Mouse (Mus musculus) CH12F3 (cell line): ENCODE data around the gene Stx6.

Experiments
- in situ Hi-C: fragments of 300-500 bp; cut with MboI; formaldehyde crosslinking; loops from 2 replicates; pipeline ENCODE4 v1.14.3; 2020; ENCODE audit warnings: low sequenced_read_pairs

Gene Stx6

DNA sequence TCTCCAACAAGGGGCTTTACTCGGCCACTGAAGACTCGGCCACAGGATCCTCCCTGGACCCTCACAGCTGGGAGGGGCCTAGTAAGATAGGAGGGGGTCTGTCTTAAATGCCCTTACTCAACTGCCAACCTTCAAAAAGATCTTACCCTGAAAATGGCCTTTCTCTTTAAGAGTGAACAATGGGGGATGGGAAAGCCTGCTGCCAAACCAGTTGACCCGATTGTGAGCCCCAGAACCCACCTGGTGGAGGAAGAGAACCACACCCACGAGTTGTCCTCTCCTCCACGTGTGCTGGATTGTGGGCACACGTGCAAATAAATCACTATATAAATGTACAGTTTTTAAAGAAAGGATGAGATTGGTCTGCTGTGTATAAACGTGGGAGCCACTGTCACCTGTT, 46.8 kb downstream of the Stx6 start:
- in situ Hi-C loops = no loop called here

GRCm38 (mm10) chr1:155205822-155206660, 47.5 kb downstream of the Stx6 start:
- in situ Hi-C loops = no loop called here

GRCm38 (mm10) chr1:155207859-155208258, 49.3 kb downstream of the Stx6 start:
- in situ Hi-C loops = no loop called here

DNA sequence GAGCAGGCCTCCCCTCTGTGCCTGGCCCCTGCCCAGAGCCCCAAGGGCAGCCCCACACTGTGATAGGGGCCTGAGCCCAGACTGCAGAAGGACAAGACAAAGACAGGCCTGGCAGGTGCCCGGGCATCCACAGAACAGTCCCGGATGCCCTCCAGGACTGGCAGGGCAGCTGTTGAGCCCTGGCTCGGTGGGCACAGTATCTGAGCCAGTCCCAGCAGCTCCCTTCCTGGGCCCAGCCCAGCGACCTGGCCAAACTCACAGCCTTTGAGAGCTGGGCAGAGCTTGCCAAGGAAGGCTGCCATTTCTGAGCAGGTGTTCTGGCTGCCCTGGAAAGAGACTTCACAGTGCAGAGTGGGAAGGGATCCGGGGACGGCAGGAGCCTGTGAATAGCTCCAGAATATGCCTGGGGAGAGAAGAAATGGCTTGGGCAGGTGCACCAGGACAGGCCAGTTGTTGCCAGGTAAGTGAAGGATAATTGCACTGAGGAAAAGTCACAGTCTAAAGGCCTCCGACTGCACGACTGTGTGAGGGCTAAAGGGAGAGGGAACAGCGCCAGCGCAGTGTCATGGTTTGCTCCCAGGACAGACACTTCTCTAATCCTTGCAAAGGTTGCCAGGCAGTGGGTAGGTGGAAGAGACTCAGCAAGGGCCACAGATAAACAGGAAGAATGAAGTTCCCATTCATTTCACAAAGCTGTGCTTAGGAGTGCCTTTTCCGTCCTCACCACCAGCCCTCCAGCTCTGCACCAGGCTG, 51.7 kb downstream of the Stx6 start:
- in situ Hi-C loops = no loop called here

DNA sequence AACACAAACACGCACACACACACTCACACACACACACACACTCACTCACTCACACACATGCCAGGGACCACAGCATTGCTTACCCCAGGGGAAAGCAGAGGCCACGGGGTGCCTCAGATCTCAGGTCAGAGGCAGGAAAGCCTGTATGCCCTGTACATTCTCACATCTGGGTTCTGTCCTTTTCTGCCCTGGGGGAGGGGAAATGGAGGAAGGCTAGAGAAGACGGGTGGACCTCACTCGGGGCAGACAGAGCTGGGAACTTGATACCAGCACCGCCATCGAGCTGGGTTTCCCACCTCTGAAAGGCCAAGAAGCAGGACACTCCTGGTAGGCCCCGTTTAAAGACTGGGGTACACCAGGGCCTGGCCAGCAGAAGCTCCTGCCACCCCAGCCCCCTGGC, 52.5 kb downstream of the Stx6 start:
- in situ Hi-C loops = no loop called here

GRCm38 (mm10) chr1:155212081-155212480, 53.6 kb downstream of the Stx6 start:
- in situ Hi-C loops = no loop called here

DNA sequence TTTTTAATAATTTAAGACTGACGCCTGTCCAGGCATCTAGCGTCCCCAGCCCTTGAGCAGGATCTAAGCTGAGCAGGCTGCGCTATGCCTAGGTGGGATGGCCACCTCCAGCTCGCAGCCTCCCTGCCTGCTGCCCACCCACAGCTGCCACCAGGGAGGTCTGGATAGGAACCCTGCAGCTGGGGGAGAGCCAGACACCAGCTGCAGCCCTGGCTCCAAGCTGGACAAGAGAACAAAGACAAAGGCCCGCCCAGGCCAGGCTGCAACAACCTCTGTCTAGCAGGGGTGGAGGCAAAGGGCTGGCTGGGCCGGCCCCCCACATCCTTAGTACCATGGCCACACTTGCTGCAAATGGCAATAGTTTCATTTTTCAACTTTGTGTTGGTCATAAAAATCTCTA, 54.0 kb downstream of the Stx6 start:
- in situ Hi-C loops = no loop called here

DNA sequence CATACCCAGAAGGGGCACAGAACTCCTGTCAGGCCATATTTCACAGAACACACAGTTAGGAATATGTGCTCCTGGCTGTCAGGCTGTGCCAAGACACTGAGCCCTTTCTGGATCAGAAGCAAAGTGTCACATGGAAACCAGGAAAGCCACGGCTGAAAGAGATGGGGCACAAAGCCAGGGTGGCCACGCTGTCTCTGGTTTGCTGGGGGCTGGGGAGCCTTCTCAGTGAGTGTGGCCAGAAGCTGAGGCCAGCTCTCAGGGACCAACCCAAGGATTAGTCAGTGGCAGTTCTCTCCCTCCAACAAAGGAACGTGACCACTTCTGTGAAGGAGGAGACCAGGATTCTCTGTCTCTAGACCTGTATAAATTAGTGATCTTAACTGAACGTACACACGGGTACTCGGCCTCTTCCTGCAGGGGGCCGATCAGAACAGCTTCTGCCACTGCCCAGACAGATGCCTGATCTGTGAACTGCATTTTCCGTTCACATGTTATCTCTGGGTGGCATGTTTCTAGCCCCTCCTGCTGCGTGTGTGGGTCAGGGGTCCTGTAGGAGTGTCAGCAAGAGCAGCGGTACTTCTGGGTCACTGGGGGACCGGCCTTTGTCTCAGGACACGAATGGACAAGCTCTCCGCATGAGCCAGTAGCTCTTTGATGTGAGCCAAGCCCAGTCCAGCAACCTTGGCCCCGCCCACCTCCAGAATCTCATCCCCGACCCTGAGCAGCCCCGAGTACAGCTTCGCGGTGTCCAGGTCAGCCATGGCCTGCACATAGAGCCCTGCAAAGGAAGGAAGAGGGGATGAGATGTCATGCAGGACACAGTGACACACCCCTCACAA, 54.6 kb downstream of the Stx6 start:
- in situ Hi-C loops = no loop called here

GRCm38 (mm10) chr1:155213912-155214311, 55.4 kb downstream of the Stx6 start:
- in situ Hi-C loops = no loop called here

- in situ Hi-C loops = loop anchor here (5.0 kb wide), 1 partner anchor 188 kb away; no protein-coding TSS in a partner anchor
Measured at GRCm38 (mm10) chr1:155215066-155215764, 56.7 kb downstream of the Stx6 start.

DNA sequence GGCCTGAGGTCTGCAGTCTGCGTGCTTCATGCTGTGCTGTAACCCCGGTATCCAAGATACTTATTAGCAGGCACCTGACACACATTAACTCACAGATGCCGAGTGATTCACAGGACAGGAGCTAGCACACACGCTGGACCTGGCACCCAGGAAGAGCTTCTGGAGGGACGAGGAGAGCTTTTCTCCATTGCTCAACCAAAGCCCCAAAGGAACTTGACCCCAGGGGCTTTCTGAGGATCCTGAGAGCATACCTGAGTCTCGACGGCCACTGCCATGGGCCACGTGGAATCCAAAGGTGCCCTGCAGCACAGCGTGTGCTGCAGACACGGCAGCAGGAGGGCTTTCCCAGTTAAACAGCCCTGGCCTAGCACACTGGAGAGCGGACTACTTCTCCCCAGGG, 57.8 kb downstream of the Stx6 start:
- in situ Hi-C loops = loop anchor here (5.0 kb wide), 1 partner anchor 189 kb away; no protein-coding TSS in a partner anchor

- in situ Hi-C loops = loop anchor here (5.0 kb wide), 1 partner anchor 190 kb away; no protein-coding TSS in a partner anchor
Measured at GRCm38 (mm10) chr1:155216844-155217243, 58.3 kb downstream of the Stx6 start.

DNA sequence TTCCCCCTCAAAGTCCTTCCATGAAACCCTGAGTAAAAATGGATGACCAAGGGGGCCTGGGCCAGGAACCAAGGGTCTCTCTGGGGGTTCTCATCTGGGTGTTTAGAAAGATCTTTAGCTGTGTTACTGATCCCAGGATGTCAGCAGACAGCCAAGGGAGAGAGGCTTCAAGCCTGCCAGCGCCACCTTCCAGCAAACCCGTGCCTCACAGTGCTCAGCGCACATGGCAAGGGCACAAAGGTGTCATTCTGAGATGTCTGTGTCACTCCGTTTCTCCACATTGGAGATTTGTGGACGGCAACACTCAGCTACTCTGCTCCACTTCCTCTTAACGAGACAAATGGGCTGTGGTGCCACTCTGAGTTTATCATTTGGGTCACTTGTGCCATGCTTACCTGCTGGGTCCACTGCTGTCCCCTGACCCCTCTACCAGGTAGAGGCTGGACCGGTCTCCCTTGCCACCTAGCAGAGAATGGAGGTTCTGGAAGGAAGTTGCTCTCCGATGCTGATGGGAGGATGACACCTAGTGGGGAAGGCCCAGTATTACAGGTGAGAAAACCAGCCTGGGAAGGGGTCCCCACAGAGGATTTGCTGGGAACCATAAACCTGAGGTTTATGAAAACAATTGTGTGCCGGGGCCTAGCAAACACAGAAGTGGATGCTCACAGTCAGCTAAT, 59.5 kb downstream of the Stx6 start:
- in situ Hi-C loops = loop anchor here (5.0 kb wide), 1 partner anchor 191 kb away; no protein-coding TSS in a partner anchor

- in situ Hi-C loops = loop anchor here (5.0 kb wide), 1 partner anchor 192 kb away; no protein-coding TSS in a partner anchor
Measured at GRCm38 (mm10) chr1:155218924-155219323, 60.4 kb downstream of the Stx6 start.

DNA sequence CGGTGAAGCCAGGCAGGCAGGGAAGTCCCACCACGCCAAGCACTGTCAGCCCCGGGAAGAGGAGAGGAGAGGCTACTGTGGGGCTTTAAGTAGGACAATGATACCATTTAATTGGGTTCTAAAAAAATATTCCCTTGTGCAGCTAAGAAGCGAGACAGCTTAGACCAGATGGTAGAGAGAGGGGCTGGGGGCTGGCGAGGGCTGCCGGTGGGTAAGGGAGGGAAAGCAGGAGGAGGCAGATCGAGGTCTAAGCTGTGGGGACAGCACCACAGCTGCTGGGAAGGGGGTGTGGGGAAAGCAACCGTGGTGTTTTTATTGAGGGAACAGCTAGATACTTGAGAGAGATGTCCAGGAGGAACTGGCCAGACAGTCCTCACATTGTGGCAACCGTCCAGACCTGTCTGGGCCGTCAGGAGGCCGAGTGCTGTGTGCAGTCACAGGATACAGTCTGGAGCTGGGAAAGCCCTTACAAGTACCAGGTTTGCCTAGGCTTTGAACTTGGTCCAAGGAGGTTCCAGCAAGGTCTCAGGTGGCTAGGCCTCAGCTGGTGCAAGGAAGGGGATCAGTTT, 63.7 kb downstream of the Stx6 start:
- in situ Hi-C loops = loop anchor here (10.0 kb wide), 1 partner anchor 437 kb away; no protein-coding TSS in a partner anchor

DNA sequence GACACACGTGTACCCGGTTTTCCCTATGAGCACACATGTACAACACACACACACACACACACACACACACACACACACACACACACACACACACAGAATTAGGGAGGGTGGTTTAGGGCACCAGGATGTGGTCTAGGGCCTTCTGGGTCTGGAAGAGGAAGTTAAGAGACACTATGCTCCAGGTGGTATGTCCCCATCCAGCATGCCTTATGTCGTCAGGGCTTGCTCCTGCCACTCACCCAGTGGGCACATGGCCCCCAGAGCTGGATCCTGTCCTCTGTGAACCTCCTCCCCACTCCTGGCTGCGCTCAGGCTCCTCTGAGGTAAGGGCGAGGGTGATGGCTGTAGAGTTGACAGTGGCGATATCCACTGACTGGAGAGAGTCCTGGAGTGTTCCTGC, 64.5 kb downstream of the Stx6 start:
- in situ Hi-C loops = loop anchor here (10.0 kb wide), 1 partner anchor 438 kb away; no protein-coding TSS in a partner anchor

GRCm38 (mm10) chr1:155223849-155224554, 65.5 kb downstream of the Stx6 start:
- in situ Hi-C loops = loop anchor here (10.0 kb wide), 1 partner anchor 439 kb away; no protein-coding TSS in a partner anchor
